Mouse (Mus musculus) forebrain, embryonic 15.5 days (tissue): ENCODE data around the gene Txndc9. TPM values are rescaled to one million over a fixed set of nuclear protein-coding genes. Genes with fewer than 3 reads are reported as not detected.

Source experiments
- ATAC-seq: fragments of 200-750 bp; cut with Nextera tagmentation; replicated peaks from 2 replicates; pipeline ENCODE4 v1.8.0; 2017; ENCODE audit warnings: mild to moderate bottlenecking, moderate TSS enrichment, moderate library complexity
- H3K27ac ChIP-seq: fragments of 300-500 bp; sonication (generic); replicated peaks from 2 replicates; pipeline ENCODE4 v1.5.1; 2015; ENCODE audit warnings: mild to moderate bottlenecking, inconsistent platforms
- H3K27me3 ChIP-seq: fragments of 300-500 bp; sonication (generic); 2 replicates; pipeline ENCODE4 v1.6.1; 2015; ENCODE audit warnings: inconsistent platforms
- H3K36me3 ChIP-seq: fragments of 300-500 bp; sonication (generic); 2 replicates; pipeline ENCODE4 v1.6.1; 2015; ENCODE audit warnings: mild to moderate bottlenecking, inconsistent platforms
- H3K4me1 ChIP-seq: fragments of 300-500 bp; sonication (generic); 2 replicates; pipeline ENCODE4 v1.6.1; 2015; ENCODE audit warnings: inconsistent platforms
- H3K4me2 ChIP-seq: fragments of 300-500 bp; sonication (generic); replicated peaks from 2 replicates; pipeline ENCODE4 v1.6.1; 2015; ENCODE audit warnings: mild to moderate bottlenecking, inconsistent platforms
- H3K4me3 ChIP-seq: fragments of 300-500 bp; sonication (generic); 2 replicates; pipeline ENCODE4 v1.5.1; 2015; ENCODE audit warnings: mild to moderate bottlenecking, inconsistent platforms
- H3K9ac ChIP-seq: fragments of 300-500 bp; sonication (generic); replicated peaks from 2 replicates; pipeline ENCODE4 v1.6.1; 2015; ENCODE audit warnings: mild to moderate bottlenecking, inconsistent platforms
- H3K9me3 ChIP-seq: fragments of 300-500 bp; sonication (generic); 2 replicates; pipeline ENCODE4 v1.6.1; 2016; ENCODE audit warnings: inconsistent platforms
- WGBS: fragments of 180-500 bp; shearing (Covaris S2); methylation state at CpG from one replicate; pipeline ENCODE4 v1.1.7; 2015; ENCODE audit warnings: mixed read lengths; 5-methylcytosine and 5-hydroxymethylcytosine counted together
- polyA plus RNA-seq: library from polyadenylated mRNA; unstranded; fragments of >200 nt; fragmentation: Nextera tagmentation; extraction: Ambion mirVana; gene quantifications from 2 replicates; pipeline ENCODE4 v1.2.1, GENCODE M21; 2015

Txndc9 gene
- 145 and 154 TPM in 2 replicates for polyA plus RNA-seq

DNA sequence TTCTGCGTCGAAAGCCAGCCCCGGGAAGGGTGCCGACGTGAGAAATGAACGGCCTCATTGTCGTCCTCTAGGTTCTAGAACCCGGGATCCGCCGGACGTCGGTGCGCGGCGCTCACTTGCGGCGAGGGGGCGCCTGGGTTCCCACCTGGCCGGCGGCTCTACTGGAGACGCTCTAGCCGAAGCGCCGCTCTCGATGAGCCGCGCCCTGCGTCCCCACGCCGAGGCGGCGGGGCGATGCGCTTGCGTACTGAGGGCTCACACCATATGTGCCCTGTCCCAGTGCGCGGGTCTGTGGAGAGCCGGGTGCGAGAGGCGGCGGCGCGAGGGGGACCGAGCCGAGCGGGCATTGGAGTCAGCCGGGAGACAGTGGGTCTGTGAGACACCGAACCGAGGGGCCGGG lies at the start of gene Txndc9, which contains the start of gene Eif5b:
Txndc9 (minus strand) TSS at position 27 of the 400 bp plus-strand sequence.
Eif5b (plus strand) TSS at position 144 of the 400 bp plus-strand sequence.
- Histone ChIP-seq H3K27ac (peak within 1 kb of the TSS; percentile 95), H3K36me3 (peaks cover 24% of the 10 kb centered on the region), H3K4me3 (peak within 1 kb of the TSS; percentile 80), H3K9me3 (no peaks in the 10 kb centered on the region), H3K4me1 (peaks cover 18% of the 10 kb centered on the region), H3K4me2 (peak within 1 kb of the TSS; percentile 64), H3K27me3 (no peaks in the 10 kb centered on the region), H3K9ac (peak within 1 kb of the TSS; percentile 74)
- under 1% methylated on average over 50 of the region's 50 CpGs for WGBS
- ATAC-seq = peak; percentile 94

DNA sequence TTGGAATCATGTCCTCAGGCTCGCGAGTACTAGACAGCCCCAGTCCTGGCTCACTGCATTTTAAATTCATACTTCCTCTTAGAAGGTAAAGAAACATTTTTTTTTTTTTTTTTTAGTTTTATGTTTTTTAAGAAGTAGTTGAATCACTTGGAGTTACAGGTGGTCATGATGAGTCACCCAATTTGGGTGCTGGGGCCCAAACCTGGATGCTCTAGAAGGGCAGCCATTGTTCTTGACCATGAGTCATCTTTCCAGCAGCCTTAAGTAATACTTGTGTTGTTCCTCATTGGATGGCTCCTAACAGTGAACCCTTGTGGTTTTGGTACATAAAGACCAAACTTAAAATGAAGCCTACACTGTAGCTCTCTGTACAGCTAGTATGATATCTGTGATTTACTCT lies 41.2 kb upstream of the Txndc9 start:
- Histone ChIP-seq H3K27ac (no peak overlapping the region), H3K4me1 (no peaks in the 10 kb centered on the region), H3K27me3 (no peaks in the 10 kb centered on the region), H3K4me3 (no peak overlapping the region), H3K9me3 (no peaks in the 10 kb centered on the region), H3K4me2 (no peak overlapping the region), H3K36me3 (peaks cover 74% of the 10 kb centered on the region), H3K9ac (no peak overlapping the region)
- WGBS = 82% methylated on average over 2 of the region's 2 CpGs
- ATAC-seq = no peak

DNA sequence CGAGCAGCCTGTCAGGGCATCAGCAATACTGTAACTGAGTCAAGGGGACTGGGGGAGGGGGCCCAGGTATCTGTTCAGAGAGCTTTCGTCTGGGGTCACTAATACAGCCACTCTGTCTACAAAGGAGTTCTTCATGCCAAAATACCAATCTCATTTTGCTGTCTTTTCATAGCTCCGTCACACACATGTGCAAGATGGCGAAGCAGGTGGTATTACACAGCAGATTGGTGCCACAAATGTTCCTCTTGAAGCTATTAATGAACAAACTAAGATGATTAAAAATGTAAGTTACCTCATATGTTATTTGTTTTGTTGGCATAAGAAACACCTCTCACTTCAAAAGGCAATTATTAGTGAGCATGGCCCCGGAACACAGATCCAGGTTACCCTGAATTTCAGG lies 39.7 kb upstream of the Txndc9 start:
- ATAC-seq = no peak
- H3K27me3 ChIP-seq = no peaks in the 10 kb centered on the region
- no peak overlapping the region for H3K27ac ChIP-seq
- 84% methylated on average over 5 of the region's 5 CpGs for WGBS
- no peaks in the 10 kb centered on the region for H3K9me3 ChIP-seq
- peaks cover 82% of the 10 kb centered on the region for H3K36me3 ChIP-seq
- H3K4me3 ChIP-seq = no peak overlapping the region
- H3K4me2 ChIP-seq = no peak overlapping the region
- H3K4me1 ChIP-seq = no peaks in the 10 kb centered on the region
- H3K9ac ChIP-seq = no peak overlapping the region

DNA sequence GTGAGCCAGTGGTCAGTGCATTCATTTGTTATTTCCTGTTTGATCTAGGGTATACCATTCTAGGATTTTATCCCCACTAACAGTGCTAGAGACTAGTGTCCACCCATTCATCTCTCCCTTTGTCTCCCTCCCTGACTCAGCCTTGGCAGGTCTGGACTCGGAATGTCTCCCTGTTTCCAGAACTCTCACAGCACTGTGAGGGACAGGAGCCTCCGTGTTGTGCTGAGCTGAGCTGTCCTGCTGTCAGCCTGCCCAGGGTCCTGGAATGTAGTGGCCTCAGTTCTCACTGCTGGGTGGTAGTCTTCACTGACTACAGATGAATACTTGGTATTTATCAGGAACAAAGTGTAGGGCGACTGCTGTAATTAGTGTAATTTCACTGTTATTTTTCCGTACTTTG lies 37.8 kb upstream of the Txndc9 start:
- 90% methylated on average over 4 of the region's 4 CpGs for WGBS
- Histone ChIP-seq H3K27ac (no peak overlapping the region), H3K9ac (no peak overlapping the region), H3K4me1 (no peaks in the 10 kb centered on the region), H3K4me2 (no peak overlapping the region), H3K27me3 (no peaks in the 10 kb centered on the region), H3K4me3 (no peak overlapping the region), H3K9me3 (no peaks in the 10 kb centered on the region), H3K36me3 (peaks cover 76% of the 10 kb centered on the region)
- no peak for ATAC-seq

DNA sequence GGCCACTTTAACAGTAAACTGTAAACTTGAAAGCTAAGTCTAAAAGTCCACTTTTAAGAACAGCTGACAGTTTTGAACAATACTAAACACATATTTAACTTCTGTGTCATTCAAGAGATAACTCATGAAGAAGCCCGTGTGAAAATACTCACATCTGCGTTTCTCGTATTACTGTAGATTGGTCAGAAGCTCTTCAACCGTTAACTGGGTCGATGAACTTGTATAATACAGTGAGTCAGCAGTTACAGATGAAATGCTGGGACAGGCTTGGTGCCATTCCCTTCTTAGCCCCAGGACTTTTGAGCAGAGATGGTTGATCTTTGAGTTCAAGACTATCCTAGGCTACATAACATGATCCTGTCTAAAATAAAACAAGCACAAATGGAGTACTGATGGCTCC lies 33.7 kb upstream of the Txndc9 start:
- Histone ChIP-seq H3K4me1 (no peaks in the 10 kb centered on the region), H3K4me3 (no peak overlapping the region), H3K36me3 (peaks cover 39% of the 10 kb centered on the region), H3K27me3 (no peaks in the 10 kb centered on the region), H3K9me3 (no peaks in the 10 kb centered on the region), H3K9ac (no peak overlapping the region), H3K4me2 (no peak overlapping the region), H3K27ac (no peak overlapping the region)
- WGBS = 92% methylated on average over 5 of the region's 5 CpGs
- ATAC-seq = no peak

DNA sequence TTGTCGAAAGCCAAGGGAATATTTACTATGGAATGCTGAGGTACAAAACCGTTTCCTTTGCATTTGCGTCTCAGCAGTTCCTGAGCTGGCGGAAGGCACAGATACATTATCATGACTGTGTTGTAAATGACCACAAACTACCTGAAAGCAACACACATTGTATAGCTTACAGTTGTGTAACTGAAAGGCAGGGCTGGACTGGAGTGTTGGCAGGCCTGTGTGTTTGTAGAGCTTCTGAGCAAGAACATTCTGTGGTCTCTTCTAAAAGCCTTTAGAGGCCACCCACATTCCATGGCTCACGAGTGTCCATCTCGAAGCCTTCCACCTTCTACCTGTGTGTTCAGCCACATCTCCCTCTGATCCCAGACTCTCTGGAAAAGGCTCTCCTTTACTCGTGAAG lies 29.6 kb upstream of the Txndc9 start:
- 93% methylated on average over 7 of the region's 7 CpGs for WGBS

DNA sequence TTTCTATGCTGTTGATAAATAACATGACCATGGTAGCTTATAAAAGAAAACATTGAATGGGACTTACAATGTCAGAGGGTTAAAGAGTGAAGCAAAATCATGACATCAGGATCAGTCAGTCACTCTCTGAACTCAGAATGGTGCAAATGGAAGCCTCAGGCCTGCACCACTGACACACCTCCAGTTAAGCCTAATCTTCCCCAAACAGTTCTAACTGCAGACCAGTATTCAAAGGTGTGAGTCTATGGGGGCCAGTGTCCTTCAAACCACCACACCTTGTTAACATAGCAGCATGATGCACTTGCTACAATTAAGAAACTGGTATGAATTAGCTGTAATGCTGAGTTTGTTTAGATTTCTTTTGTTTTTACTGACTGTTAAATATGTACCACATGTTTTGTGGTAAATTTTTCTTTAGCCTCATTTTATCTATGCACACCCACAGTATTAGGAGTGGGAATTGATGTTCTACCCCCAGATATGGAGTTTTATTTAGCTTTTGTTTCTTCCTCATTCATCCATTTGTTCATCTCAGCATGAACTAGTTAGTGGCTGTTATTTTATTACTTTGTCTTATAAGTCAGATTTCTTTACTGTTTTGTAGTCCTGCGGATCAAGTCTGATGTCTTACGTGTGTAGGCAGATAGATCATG lies 17.0 kb upstream of the Txndc9 start:
- no peak overlapping the region for H3K27ac ChIP-seq
- no peak overlapping the region for H3K4me2 ChIP-seq
- H3K27me3 ChIP-seq = no peaks in the 10 kb centered on the region
- H3K4me1 ChIP-seq = no peaks in the 10 kb centered on the region
- ATAC-seq = no peak
- no peak overlapping the region for H3K9ac ChIP-seq
- H3K4me3 ChIP-seq = no peak overlapping the region
- peaks cover 20% of the 10 kb centered on the region for H3K36me3 ChIP-seq
- WGBS = 94% methylated on average over 2 of the region's 2 CpGs
- H3K9me3 ChIP-seq = no peaks in the 10 kb centered on the region

More for the DNA sequence above, 29.6 kb upstream of the Txndc9 start:
- Histone ChIP-seq H3K4me1 (no peaks in the 10 kb centered on the region), H3K9ac (no peak overlapping the region), H3K36me3 (peaks cover 29% of the 10 kb centered on the region), H3K4me3 (no peak overlapping the region), H3K9me3 (no peaks in the 10 kb centered on the region), H3K27me3 (no peaks in the 10 kb centered on the region), H3K27ac (no peak overlapping the region), H3K4me2 (no peak overlapping the region)
- ATAC-seq = no peak

DNA sequence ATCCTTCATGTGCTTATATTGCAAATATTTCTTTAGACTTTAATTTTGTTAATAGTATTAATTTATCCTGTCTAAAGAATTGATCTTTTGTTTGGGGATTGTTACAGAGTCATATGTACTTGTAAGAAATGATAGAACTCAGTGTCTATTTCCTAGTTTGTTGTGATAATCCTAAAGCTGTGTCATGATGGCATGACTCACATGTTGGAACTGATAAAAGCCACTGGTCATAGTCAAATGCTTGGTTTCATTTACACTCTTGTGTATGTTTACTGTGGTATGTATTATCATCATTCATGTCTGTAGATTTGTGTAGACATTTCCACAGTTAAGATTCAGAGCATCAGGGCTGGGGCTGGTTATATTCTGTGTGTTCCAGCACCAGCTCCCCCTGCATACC lies 14.8 kb upstream of the Txndc9 start:
- Histone ChIP-seq H3K4me3 (no peak overlapping the region), H3K4me1 (no peaks in the 10 kb centered on the region), H3K36me3 (no peaks in the 10 kb centered on the region), H3K27ac (no peak overlapping the region), H3K27me3 (no peaks in the 10 kb centered on the region), H3K9me3 (no peaks in the 10 kb centered on the region), H3K4me2 (no peak overlapping the region), H3K9ac (no peak overlapping the region)
- no peak for ATAC-seq

DNA sequence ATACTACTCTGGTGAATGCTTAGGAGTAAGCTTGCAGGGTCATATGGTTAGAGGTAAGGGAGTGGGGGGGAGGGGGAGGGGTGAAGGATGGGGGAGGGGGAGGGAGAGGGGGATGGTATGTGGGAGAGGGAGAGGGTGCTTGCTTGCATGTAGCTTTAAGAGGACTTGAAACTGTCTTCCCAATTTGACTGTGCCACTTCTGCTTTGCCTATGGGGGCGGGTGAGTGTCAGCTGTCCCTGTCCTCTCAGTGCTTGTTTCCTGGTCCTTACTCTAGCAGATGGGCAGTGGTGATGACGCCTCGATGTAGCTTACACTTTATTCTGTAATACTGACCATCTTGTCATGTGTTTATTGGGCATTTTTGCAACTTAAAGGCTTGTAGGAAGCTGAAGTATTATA lies 14.4 kb upstream of the Txndc9 start:
- no peaks in the 10 kb centered on the region for H3K4me1 ChIP-seq
- no peak overlapping the region for H3K27ac ChIP-seq
- WGBS = 89% methylated on average over 3 of the region's 3 CpGs
- no peak overlapping the region for H3K9ac ChIP-seq
- H3K4me3 ChIP-seq = no peak overlapping the region
- H3K9me3 ChIP-seq = no peaks in the 10 kb centered on the region
- no peak for ATAC-seq
- no peaks in the 10 kb centered on the region for H3K27me3 ChIP-seq
- H3K4me2 ChIP-seq = no peak overlapping the region
- no peaks in the 10 kb centered on the region for H3K36me3 ChIP-seq

DNA sequence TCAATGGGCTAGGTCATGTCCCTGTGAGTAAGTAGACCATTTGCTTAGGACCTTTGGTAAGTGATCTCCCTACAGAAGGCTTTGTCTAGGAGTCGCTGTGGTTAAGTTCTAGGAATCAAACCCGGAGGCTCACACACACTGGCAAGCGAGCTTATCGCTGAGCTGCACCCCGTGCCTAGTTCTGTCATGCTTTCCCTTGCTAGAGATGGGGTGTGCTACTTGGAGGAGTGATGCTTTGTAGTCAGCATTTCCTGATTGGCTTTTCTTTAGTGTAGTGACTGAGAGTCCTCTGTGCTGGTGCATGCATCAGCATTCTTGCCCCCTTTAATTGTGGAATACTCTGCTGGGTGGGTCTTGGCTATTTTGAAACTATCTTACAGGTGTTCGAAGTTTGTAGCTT lies 14.0 kb upstream of the Txndc9 start:
- Histone ChIP-seq H3K4me3 (no peak overlapping the region), H3K36me3 (no peaks in the 10 kb centered on the region), H3K27me3 (no peaks in the 10 kb centered on the region), H3K9ac (no peak overlapping the region), H3K9me3 (no peaks in the 10 kb centered on the region), H3K4me1 (no peaks in the 10 kb centered on the region), H3K27ac (no peak overlapping the region), H3K4me2 (no peak overlapping the region)
- 86% methylated on average over 6 of the region's 6 CpGs for WGBS
- ATAC-seq = no peak

DNA sequence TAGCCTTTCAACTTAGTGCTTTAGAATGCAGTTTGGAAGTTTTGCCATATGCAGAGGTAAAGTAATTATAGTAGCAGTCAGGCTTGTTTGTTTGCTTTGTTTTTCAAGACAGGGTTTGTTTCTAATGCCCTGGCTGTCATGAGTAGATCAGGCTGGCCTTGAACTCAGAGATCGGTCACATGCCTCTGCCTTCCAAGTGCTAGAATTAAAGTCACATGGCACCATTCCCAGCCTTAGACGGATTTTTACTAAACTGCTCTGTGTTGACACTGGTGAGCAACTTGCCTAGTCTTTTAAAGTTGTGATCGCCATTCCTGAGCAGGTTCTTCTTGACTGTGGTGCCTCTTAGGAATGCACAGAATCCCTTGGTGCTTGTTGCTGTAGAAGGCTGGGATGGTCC lies 9.0 kb upstream of the Txndc9 start:
- Histone ChIP-seq H3K9ac (no peak overlapping the region), H3K4me2 (no peak overlapping the region), H3K9me3 (no peaks in the 10 kb centered on the region), H3K36me3 (no peaks in the 10 kb centered on the region), H3K27ac (no peak overlapping the region), H3K4me1 (no peaks in the 10 kb centered on the region), H3K27me3 (no peaks in the 10 kb centered on the region), H3K4me3 (no peak overlapping the region)
- WGBS = 85% methylated on average over 3 of the region's 3 CpGs
- ATAC-seq = no peak

DNA sequence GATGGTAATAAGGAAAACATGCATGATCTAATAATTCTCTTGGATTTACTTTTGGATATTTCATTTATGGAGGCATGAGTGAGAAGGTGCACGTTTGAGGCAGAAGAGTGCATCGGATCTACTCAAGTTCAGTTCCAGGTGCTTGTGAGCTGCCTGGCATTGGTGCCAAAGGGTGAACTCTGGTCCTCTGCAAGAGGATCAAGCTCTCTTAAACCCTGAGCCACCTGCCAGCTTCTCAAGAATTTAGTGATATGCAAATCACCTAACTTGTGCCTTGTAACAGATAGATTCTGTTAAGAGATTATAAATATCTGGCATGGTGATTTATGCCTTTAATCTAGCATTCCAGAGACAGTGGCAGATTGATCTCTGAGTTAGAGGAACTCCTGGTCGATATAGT lies 5.4 kb upstream of the Txndc9 start:
- Histone ChIP-seq H3K4me1 (peaks cover 12% of the 10 kb centered on the region), H3K4me2 (no peak overlapping the region), H3K9me3 (no peaks in the 10 kb centered on the region), H3K27ac (no peak overlapping the region), H3K27me3 (no peaks in the 10 kb centered on the region), H3K9ac (no peak overlapping the region), H3K36me3 (no peaks in the 10 kb centered on the region), H3K4me3 (no peak overlapping the region)
- ATAC-seq = no peak
- WGBS = 92% methylated on average over 3 of the region's 3 CpGs

DNA sequence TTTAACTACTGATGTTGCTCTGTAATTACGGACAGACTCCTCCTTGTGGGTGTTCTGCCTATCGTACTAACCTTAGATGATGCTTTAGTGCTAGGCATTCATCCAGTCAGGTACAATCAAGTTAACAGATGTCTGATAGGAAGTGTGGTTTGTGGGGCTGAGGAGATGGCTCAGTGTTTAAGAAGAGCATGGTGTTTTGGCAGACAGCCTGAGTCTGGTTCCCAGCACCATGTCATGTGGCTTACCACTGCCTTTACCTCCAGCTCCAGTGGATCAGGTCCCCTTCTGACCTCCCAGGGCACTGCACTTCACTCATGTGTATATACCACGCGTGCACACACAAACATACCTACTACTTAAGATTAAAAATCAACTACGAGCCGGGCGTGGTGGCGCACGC lies 4.3 kb upstream of the Txndc9 start:
- Histone ChIP-seq H3K9me3 (no peaks in the 10 kb centered on the region), H3K4me3 (no peak overlapping the region), H3K27me3 (no peaks in the 10 kb centered on the region), H3K9ac (no peak overlapping the region), H3K36me3 (no peaks in the 10 kb centered on the region), H3K4me1 (peaks cover 12% of the 10 kb centered on the region), H3K27ac (no peak overlapping the region), H3K4me2 (no peak overlapping the region)
- 95% methylated on average over 9 of the region's 9 CpGs for WGBS
- ATAC-seq = no peak
